Mouse (Mus musculus) naive thymus-derived CD4-positive, alpha-beta T cell, adult 5 months (primary cell): ENCODE data around the gene Nipsnap1. TPM values are rescaled to one million over a fixed set of nuclear protein-coding genes. Genes with fewer than 3 reads are reported as not detected.

Experiments used
- polyA plus RNA-seq: library from polyadenylated mRNA; unstranded; fragments of 100-300 nt; shearing (Covaris generic); gene quantifications from one replicate; pipeline ENCODE4 v1.2.1, GENCODE M21; 2017

The Nipsnap1 gene
- polyA plus RNA-seq, result 20.4 TPM

DNA sequence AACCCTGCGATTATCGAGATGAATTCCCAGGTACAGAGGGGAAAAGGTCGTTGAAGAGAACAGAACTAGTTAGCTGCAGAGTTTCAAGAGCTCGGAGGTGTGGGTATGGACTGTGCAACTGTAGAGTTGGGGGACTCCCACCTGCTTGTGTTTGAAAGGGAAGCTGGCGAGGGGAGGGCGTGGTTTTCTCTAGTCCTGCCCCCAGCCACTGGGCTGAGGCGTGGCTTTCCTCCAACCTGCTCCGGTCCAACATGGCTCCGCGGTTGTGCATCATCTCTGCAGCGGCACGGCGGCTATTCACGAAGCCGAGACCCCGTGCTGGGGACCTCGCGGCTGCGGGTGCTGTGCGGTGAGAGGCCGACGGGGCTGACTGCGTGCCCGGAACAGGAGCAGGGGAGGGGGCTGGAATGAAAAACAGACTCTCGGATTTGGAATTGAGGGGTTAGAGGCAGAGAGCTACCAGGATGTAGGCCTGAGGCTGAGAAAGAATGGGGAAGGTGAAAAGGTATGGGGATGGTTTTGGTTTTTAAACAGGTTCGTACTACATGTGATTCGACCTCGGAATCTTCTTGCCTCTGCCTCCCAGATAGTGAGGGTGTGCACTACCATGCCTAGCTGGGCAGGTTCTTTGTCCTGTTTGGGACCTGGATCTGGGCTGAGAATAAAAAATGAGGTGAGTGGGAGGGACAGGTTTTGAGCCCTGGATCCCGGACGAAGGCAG lies at the start of gene Nipsnap1:
Gene Nipsnap1 (plus strand): TSS at position 197 of the 721 bp plus-strand sequence.

DNA sequence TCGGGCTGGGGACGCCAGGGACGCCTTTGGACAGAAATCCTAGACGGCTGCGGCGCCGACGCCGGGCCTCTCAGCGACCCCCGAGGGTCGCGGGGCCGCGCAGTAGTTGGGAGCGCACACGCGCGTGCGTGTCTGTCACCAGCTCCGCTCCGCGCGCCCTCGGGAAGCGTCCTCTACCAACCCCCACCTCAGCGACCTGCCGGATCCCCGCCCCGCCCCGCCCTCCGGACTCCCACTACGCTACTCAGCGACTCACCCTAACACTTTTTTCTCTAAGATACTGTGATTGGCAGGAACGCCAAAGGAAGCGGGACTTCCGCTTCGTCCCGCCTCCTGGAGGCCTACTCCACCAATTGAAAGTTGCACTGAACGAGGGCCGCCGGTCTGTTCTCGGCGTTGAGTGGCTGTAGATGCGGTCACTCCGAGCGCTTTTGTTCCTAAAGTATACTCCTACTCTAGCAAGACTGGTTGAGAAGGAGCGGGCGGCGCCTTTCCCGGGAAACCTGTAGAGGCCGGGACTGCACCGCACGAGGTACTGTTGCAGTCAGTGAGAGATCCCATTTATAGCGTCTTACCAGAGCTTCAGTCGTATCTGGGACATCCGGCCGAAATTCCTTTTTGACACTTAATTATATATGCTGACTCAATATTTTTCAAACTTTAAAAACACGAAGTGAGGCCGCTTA lies 24.4 kb upstream of the Nipsnap1 start, which contains the start of gene Nf2:
Gene Nf2 (minus strand): TSS at position 279 of the 686 bp plus-strand sequence.

DNA sequence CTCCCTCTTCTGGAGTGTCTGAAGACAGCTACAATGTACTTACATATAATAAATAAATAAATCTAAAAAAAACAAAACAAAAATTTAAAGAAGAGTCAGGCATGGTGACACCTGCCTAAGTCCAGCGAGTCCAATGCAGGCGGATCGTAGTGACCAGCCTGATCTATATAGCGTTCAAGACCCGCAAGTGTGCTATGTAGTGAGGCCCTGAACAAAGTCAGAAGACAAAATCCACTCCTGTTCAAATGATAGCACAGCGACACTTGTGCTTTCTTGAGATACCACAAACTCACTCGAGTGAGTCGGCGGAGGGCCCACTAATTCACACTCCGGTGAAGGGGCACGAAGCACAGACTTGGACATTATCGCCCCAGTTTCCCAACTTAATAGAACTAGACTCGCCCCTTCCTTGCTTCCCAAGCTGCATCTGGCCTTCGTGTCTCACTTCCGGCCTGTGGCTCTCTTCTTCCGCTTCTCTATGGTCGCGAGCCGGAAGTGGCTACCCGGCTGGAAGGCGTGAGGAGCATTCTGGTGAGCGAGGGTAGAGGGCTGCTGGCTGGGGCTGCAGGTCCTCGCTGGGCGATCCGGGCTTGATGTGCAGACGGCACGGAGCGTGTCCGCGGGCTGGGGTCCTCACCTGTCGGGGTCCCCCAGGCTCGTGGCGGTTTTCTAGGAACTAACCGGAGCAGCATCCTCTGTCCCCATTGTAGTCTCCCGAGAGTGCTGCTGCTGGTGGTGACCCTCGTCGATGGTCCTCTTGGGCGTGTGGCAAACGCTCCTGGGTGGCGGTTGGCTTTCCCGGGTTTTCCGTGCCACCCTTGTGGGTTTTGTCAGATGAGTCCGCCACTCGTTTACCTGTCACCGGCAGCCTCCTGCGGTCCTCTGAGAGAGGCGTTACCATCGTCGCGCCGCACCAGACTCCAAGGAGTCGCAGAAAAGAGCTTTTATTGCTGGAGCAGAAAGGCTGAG lies 21.4 kb downstream of the Nipsnap1 start, which contains the start of gene Thoc5:
Gene Thoc5 (plus strand): TSS at position 473 of the 969 bp plus-strand sequence.

Other genes starting within 250 kb of the Nipsnap1 start
- 40.4 TPM for gene Ascc2, start 236.2 kb upstream of the Nipsnap1 start, polyA plus RNA-seq
- 278 TPM for gene Uqcr10, start 169.6 kb upstream of the Nipsnap1 start, polyA plus RNA-seq
- 48.2 TPM for gene Zmat5, start 169.3 kb upstream of the Nipsnap1 start, polyA plus RNA-seq
- not detected for gene Cabp7, start 127.2 kb upstream of the Nipsnap1 start, polyA plus RNA-seq
- 32.5 TPM for gene Nf2, start 24.4 kb upstream of the Nipsnap1 start, polyA plus RNA-seq
- 36.3 TPM for gene Thoc5, start 21.4 kb downstream of the Nipsnap1 start, polyA plus RNA-seq
- 6.4 TPM for gene Nefh, start 74.1 kb downstream of the Nipsnap1 start, polyA plus RNA-seq
- gene Ap1b1, start 112.9 kb downstream of the Nipsnap1 start, polyA plus RNA-seq, result 127 TPM
- not detected for gene Rasl10a, start 184.2 kb downstream of the Nipsnap1 start, polyA plus RNA-seq
- gene Gas2l1, start 191.4 kb downstream of the Nipsnap1 start, polyA plus RNA-seq, result 0.21 TPM
- 4.1 TPM for gene Rhbdd3, start 225.0 kb downstream of the Nipsnap1 start, polyA plus RNA-seq
- gene Ewsr1, start 225.3 kb downstream of the Nipsnap1 start, polyA plus RNA-seq, result 761 TPM